Mouse (Mus musculus) T-cell, adult 2 months (primary cell): ENCODE data around the gene Slc16a6.
"Not testable (repeated sequence)": the region's sequence is repeated elsewhere in the genome, so short reads cannot be mapped to it uniquely, and the experiment has no call there.

Source experiments
- DNase-seq: peaks from one replicate; pipeline ENCODE4 v3.0.0; 2022; ENCODE audit warnings: low spot score

Gene Slc16a6

GRCm38 (mm10) chr11:109473171-109474085 is at the start of gene Slc16a6, which contains the start of gene Arsg:
Gene Slc16a6 (minus strand): TSS chr11:109473598.
Gene Arsg (plus strand): TSS chr11:109473374.
- DNase-seq, result peak; percentile 94

- no peak for DNase-seq
Measured at GRCm38 (mm10) chr11:109520958-109521357, 47.6 kb upstream of the Slc16a6 start.

DNA sequence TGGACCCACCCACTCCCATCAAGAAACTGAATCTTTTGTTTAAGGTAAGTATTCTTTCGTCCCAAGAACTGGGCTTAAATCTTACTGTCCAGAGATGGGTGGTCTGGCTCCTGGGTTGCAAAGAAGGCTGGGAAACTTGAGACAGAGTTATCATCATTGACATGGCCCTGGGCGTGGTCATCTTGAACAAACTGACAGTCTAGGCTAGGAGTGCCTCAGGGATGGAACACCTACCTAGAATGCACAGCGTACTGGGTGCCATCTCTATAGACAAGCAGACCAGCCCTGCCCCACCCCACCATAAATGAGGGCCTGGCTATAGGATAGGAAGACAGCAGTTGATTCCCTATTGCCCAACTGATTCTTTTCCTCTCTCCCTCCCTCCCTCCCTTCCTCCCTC is 44.4 kb upstream of the Slc16a6 start:
- DNase-seq, result no peak

DNA sequence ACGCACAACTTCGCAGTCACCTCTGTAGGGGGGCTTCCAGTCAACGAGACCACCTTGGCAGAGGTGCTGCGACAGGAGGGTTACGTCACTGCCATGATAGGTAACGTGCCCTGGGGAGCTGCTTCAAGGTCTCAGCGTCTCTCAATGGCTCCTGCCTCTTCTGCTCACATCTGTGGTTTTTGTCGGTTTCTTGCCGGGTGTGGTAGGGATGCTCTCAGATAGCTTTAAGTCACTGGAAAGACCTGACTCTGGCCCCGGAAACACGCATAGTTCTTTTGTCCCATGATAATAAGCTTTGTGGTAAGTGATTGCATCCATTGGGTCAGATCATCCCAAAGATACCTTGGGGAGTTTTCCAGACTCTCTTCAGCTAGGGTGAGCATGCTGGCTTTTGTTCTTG is 43.9 kb upstream of the Slc16a6 start:
- DNase-seq, result no peak

DNA sequence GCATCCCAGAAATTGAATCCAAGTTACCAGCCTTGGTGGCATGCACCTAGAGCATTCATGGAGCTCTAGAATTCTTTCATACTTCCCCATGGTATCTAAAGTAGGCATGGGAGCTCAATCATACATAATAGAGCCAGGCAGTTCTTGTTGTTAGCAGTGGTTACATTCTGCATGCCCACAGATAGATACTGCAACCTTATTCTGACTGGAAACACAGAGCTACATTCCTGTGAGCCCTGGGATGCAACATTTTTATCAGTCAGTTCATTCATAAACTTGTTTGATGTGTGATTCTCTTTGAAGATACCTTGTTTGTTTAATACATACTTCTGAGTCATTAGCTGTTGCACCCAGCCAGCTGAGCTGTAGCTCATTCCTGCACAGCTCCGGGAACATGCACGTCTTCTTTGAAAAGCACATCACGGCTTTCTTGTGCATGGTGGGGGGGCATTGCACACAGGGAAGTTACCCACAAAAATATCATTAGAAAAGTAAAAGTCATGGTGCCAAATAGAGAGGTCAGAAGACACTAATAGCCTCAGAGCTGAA is 40.7 kb upstream of the Slc16a6 start:
- no peak for DNase-seq

DNA sequence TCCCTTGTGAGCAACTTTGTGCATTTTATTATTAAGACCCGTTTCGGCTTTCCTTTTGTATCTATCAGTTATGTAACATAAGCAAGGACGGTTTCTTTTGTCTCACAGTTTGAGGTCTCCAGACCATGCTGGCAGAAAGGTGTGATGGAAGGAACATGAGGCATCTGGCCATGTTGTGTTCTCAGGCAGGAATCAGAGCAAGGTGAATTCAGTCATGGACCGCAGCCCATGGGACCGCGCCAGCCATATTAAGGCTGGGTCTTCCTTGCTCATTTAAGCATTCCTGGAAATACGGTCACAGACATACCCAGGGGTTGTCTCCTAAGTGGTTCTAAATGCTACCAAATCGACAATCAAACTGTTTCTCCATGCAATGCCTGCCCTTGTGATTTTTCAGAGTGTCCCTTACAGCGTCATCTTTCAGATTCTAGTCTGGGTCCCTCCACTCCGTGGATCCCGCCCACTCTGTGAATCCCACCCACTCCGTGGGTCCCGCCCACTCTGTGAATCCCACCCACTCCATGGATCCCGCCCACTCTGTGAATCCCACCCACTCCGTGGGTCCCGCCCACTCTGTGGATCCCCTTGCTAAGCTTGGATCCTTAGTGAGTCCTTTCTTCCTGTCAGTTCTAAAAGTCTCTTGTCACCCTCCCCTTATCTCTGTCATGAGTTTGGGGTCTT is 39.7 kb upstream of the Slc16a6 start:
- no peak for DNase-seq

GRCm38 (mm10) chr11:109507068-109507467 is 33.7 kb upstream of the Slc16a6 start:
- DNase-seq, result no peak

GRCm38 (mm10) chr11:109505823-109506222 is 32.4 kb upstream of the Slc16a6 start:
- DNase-seq, result no peak

DNA sequence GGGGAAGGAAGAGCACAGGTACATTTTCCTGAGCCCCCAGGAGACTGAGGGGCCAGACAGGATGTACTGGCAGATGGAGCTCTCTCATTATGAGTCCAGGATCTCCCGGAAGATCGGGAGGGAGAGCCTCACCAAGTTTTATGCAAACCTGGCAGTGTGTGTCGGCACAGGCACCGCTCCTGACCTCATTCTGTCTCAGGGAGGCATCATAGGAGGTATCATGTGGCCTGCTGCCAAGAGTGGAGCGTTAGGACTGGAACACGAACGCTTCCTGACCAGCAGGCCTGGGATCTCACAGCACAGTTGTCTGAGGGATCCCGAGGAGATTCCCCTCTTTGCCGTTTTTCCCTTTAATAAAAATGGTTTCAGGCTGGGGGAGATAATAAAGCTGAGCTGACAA is 31.6 kb upstream of the Slc16a6 start:
- no peak for DNase-seq

- DNase-seq, result no peak
Measured at GRCm38 (mm10) chr11:109500206-109500605, 26.8 kb upstream of the Slc16a6 start.

DNA sequence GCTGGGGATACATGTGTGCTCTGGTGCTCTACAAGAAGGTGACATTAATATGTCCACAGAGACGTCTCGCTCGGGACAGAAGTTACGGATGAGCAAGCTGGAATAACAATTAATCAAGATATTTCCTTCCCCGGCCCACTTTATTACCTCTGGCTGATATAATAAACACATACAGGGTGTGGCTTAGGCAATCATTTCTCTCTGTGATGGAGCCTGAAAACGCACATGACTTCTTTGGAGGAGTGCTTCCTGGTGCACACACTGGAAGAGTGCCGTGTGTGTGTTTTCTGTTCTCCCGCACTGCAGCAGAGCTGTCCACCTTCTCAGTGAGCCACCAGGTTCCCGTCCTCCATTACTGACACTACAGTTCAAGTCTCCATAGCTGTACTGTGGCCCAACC is 24.6 kb upstream of the Slc16a6 start:
- DNase-seq, result no peak

GRCm38 (mm10) chr11:109496996-109497714 is 23.8 kb upstream of the Slc16a6 start:
- peak; percentile 14 for DNase-seq

- no peak for DNase-seq
Measured at GRCm38 (mm10) chr11:109496475-109496993, 23.1 kb upstream of the Slc16a6 start.

- peak; percentile 39 for DNase-seq
Measured at GRCm38 (mm10) chr11:109495771-109496474, 22.5 kb upstream of the Slc16a6 start.

DNA sequence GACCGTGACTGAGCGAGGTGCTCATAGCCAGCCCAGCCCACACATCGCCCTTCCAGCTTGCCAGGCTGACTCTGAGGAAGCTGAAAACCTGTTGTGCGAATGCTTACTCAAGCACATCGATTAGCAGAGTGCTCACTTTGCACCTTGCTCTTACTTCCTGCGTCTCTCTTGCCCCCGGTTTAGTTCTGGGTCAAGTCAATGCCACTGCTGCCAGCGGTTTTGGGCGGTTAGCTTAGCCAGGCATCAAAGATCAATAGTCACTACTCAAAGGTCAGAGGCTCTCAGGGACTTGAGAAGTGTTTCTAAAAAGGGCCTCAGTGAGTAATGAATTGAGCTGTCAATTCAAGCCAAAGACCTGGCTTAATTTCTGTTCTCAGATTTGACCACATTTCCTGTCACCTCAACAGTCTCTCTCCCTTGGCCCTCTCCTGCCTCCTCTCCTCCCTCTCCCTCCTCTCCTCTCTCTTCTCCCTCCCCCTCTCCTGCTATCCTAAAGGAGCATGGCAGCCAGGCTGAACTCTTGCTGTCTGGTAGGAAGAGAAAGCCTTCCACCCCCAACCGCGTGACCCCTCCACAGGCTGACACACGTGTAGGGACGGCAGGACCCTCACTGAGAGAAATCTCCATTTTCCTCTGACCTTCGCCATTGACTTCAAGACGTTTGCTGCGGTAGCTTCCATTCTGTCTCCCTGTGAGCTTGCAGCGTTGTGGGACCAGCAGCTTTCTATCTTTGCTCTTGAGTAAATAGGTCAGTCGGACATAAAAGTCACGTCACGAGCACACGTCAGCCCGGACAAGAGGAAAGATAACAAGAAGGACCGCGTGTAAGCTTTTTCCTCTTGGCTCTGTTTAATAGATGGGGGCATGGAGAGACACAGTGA is 21.7 kb upstream of the Slc16a6 start:
- no peak for DNase-seq

GRCm38 (mm10) chr11:109492847-109493464 is 19.6 kb upstream of the Slc16a6 start:
- not testable (repeated sequence) for DNase-seq

DNA sequence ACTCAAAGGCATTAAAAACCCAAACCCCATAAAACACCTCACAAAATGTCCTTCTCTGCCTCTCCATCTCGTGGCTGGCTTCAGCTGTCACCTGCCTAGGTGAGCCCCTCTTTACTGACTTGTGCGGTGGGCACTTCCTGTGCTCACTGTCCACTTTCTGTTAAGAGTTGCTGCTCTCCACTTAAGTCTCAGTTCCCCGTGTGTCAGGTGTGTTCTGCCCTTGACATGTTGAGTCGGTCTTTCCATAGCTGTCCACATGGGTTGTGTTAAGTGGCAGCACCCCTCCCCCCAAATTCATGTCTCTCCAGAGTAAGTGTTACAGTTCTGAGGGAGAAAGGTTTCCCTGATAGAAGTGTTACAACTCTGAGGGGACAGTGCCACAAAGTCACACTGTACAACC is 18.4 kb upstream of the Slc16a6 start:
- no peak for DNase-seq

DNA sequence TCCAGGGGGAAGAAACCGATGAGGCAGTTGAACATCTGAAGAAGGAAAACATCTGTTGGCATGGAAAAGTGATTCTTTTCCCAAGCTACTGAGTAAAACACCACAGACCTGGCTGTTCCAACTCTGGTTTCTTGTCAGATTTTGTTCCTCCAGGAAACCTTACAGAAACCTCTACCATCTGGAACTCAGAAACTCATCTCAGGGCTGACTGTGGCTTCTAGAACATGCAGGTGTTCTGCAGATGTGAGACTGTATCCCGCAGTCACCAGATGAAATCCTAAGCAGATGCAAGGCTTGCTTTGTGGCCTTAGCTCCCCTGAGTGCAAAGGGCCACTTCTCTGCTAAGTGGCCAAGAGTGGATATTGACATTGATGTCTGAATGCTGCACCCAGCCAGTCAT is 16.4 kb upstream of the Slc16a6 start:
- no peak for DNase-seq

GRCm38 (mm10) chr11:109487991-109488684 is 14.7 kb upstream of the Slc16a6 start:
- no peak for DNase-seq
